14 mouse cellular contexts compared by ENCODE assay signal in the genomic region with DNA sequence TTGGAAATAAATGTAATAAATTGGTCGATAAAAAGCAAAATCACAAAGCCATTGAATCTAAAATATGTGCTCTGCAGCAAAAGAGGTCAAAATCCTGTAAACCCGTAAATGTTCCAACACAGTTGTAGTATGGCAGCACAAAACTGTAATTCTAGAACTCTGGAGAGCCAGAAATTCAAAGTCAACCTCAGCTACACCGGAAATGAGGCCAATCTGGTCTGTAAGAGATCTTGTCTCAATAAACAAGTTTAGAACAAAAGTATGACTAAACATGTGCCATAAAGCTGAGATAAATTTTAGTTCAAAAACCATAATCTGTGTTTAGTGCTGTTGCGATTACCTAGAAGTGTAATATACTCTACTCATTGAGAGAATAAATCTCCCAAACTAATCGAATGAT.
DNase-seq lines count a peak whose midpoint lies in the region; ATAC-seq lines count a peak whose summit lies in the region.
"Had no signal": no experiment of that assay in that cellular context is flagged by ENCODE, and none has a peak within 500 bp of the region (broad histone marks: within the 10 kb centered on the region; RNA-seq: fewer than 3 reads in every experiment).

No protein-coding gene starts in this region.

- no peaks in the 10 kb centered on the region for H3K27me3 ChIP-seq in heart, embryonic 13.5 days (replicated peaks)
- no peaks in the 10 kb centered on the region for H3K27me3 ChIP-seq in heart, embryonic 12.5 days (replicated peaks)
- H3K27me3 ChIP-seq in embryonic facial prominence, embryonic 11.5 days (ENCODE audit: control insufficient read depth, insufficient read depth, low read length): no peaks in the 10 kb centered on the region
- no peaks in the 10 kb centered on the region for H3K27me3 ChIP-seq in hindbrain, embryonic 12.5 days
- H3K27me3 ChIP-seq in midbrain, embryonic 13.5 days: no peaks in the 10 kb centered on the region

- no peak for ATAC-seq in heart, embryonic 13.5 days (ENCODE audit: extremely low read depth, insufficient number of reproducible peaks, low FRiP score, low TSS enrichment)
- no peak for ATAC-seq in heart, embryonic 12.5 days (ENCODE audit: insufficient number of reproducible peaks, low FRiP score)
- ATAC-seq in embryonic facial prominence, embryonic 11.5 days (replicated peaks; ENCODE audit: insufficient number of reproducible peaks, low FRiP score, low TSS enrichment, low read depth): no peak
- ATAC-seq in hindbrain, embryonic 12.5 days (ENCODE audit: low FRiP score): no peak
- no peak for ATAC-seq in midbrain, embryonic 13.5 days
- ATAC-seq: inflammation-experienced regulatory T-cells, adult 6 months had no signal

- no peak overlapping the region for H3K9ac ChIP-seq in heart, embryonic 13.5 days
- H3K9ac ChIP-seq in heart, embryonic 12.5 days: no peak overlapping the region
- H3K9ac ChIP-seq in embryonic facial prominence, embryonic 11.5 days (replicated peaks; ENCODE audit: low read length): no peak overlapping the region
- H3K9ac ChIP-seq in hindbrain, embryonic 12.5 days: no peak overlapping the region
- no peak overlapping the region for H3K9ac ChIP-seq in midbrain, embryonic 13.5 days (replicated peaks)

- H3K4me2 ChIP-seq in heart, embryonic 13.5 days: 0 out of 2 replicates have a peak overlapping the region, but pooled peaks have one; percentile 76
- H3K4me2 ChIP-seq in heart, embryonic 12.5 days: no peak overlapping the region
- H3K4me2 ChIP-seq in embryonic facial prominence, embryonic 11.5 days (ENCODE audit: low read depth, low read length): no peak overlapping the region
- H3K4me2 ChIP-seq in hindbrain, embryonic 12.5 days (replicated peaks): peak overlapping the region; percentile 72
- peak overlapping the region; percentile 76 for H3K4me2 ChIP-seq in midbrain, embryonic 13.5 days (replicated peaks)

- no peak overlapping the region for H3K4me3 ChIP-seq in heart, embryonic 13.5 days
- H3K4me3 ChIP-seq in heart, embryonic 12.5 days: no peak overlapping the region
- H3K4me3 ChIP-seq in embryonic facial prominence, embryonic 11.5 days (ENCODE audit: low read depth, low read length): no peak overlapping the region
- H3K4me3 ChIP-seq in hindbrain, embryonic 12.5 days: no peak overlapping the region
- peak overlapping the region; percentile 85 for H3K4me3 ChIP-seq in midbrain, embryonic 13.5 days (replicated peaks)
- H3K4me3 ChIP-seq: heart, adult 2 months; layer of hippocampus, adult 2 months had no signal

- peak; percentile 38 for DNase-seq in embryonic facial prominence, embryonic 11.5 days (ENCODE audit: low spot score)
- DNase-seq in cerebellum, adult 11-12 months: no peak
- DNase-seq in thymus, postnatal 25 days: no peak
- DNase-seq in spleen, adult 18-20 months: no peak
- DNase-seq: adrenal gland, adult 8-10 months; heart, adult 2 months; liver had no signal

- peaks cover 65% of the 10 kb centered on the region for H3K4me1 ChIP-seq in heart, embryonic 13.5 days
- peaks cover 36% of the 10 kb centered on the region for H3K4me1 ChIP-seq in heart, embryonic 12.5 days (replicated peaks)
- peaks cover 3% of the 10 kb centered on the region for H3K4me1 ChIP-seq in embryonic facial prominence, embryonic 11.5 days (ENCODE audit: control insufficient read depth, insufficient read depth, low read length)
- H3K4me1 ChIP-seq in hindbrain, embryonic 12.5 days: peaks cover 55% of the 10 kb centered on the region
- H3K4me1 ChIP-seq in midbrain, embryonic 13.5 days (replicated peaks): peaks cover 65% of the 10 kb centered on the region

- 87% methylated on average over 5 of the region's 5 CpGs for WGBS in heart, embryonic 13.5 days
- WGBS in heart, embryonic 12.5 days: 85% methylated on average over 5 of the region's 5 CpGs
- 66% methylated on average over 5 of the region's 5 CpGs for WGBS in embryonic facial prominence, embryonic 11.5 days
- 84% methylated on average over 5 of the region's 5 CpGs for WGBS in hindbrain, embryonic 12.5 days
- 83% methylated on average over 5 of the region's 5 CpGs for WGBS in midbrain, embryonic 13.5 days

- H3K9me3 ChIP-seq in heart, embryonic 13.5 days: no peaks in the 10 kb centered on the region
- no peaks in the 10 kb centered on the region for H3K9me3 ChIP-seq in heart, embryonic 12.5 days (replicated peaks)
- no peaks in the 10 kb centered on the region for H3K9me3 ChIP-seq in embryonic facial prominence, embryonic 11.5 days (replicated peaks; ENCODE audit: control insufficient read depth, low read length)
- no peaks in the 10 kb centered on the region for H3K9me3 ChIP-seq in hindbrain, embryonic 12.5 days (replicated peaks)
- no peaks in the 10 kb centered on the region for H3K9me3 ChIP-seq in midbrain, embryonic 13.5 days

- no peak overlapping the region for H3K27ac ChIP-seq in heart, embryonic 13.5 days (replicated peaks)
- H3K27ac ChIP-seq in heart, embryonic 12.5 days (ENCODE audit: poor library complexity, severe bottlenecking): no peak overlapping the region
- H3K27ac ChIP-seq in embryonic facial prominence, embryonic 11.5 days (replicated peaks; ENCODE audit: low read depth, low read length): no peak overlapping the region
- no peak overlapping the region for H3K27ac ChIP-seq in hindbrain, embryonic 12.5 days
- H3K27ac ChIP-seq in midbrain, embryonic 13.5 days: no peak overlapping the region
- H3K27ac ChIP-seq: heart, adult 2 months; layer of hippocampus, adult 2 months; stomach, postnatal 0 days had no signal

- no peaks in the 10 kb centered on the region for H3K36me3 ChIP-seq in heart, embryonic 13.5 days
- H3K36me3 ChIP-seq in heart, embryonic 12.5 days: no peaks in the 10 kb centered on the region
- H3K36me3 ChIP-seq in embryonic facial prominence, embryonic 11.5 days (replicated peaks; ENCODE audit: control insufficient read depth, insufficient read depth, low read depth, low read length): no peaks in the 10 kb centered on the region
- H3K36me3 ChIP-seq in hindbrain, embryonic 12.5 days: no peaks in the 10 kb centered on the region
- H3K36me3 ChIP-seq in midbrain, embryonic 13.5 days: no peaks in the 10 kb centered on the region

Comparison
In these comparisons a context has a peak if more than half of its experiments do, and no peak if none do; other contexts are left out.
1. H3K4me2 ChIP-seq: peak in heart, embryonic 13.5 days (single experiment), hindbrain, embryonic 12.5 days (single experiment) and midbrain, embryonic 13.5 days (single experiment); none in heart, embryonic 12.5 days (single experiment) and embryonic facial prominence, embryonic 11.5 days (single experiment).